Mouse (Mus musculus) natural killer cell, adult 2 months (primary cell): ENCODE results near the gene Klf4.

Experiments used
- DNase-seq, 2 experiments: peaks; one replicate each; pipeline ENCODE4 v3.0.0; 2022; ENCODE audit warnings: low spot score in 2 of 2

The Klf4 gene

GRCm38 (mm10) chr4:55526247-55527115 lies 5.8 kb downstream of the Klf4 start:
- no peak for DNase-seq

GRCm38 (mm10) chr4:55523921-55524320 lies 8.3 kb downstream of the Klf4 start:
- DNase-seq, result no peak

GRCm38 (mm10) chr4:55517438-55517837 lies 14.8 kb downstream of the Klf4 start:
- no peak for DNase-seq

- DNase-seq, result no peak
Observed at GRCm38 (mm10) chr4:55516048-55516447, 16.2 kb downstream of the Klf4 start.

GRCm38 (mm10) chr4:55514733-55515176 lies 17.5 kb downstream of the Klf4 start:
- peak; percentile 43 to 66 for DNase-seq

- no peak for DNase-seq
Observed at GRCm38 (mm10) chr4:55513615-55514279, 18.5 kb downstream of the Klf4 start.

- DNase-seq, result no peak
Observed at GRCm38 (mm10) chr4:55511389-55511788, 20.9 kb downstream of the Klf4 start.

- no peak for DNase-seq
Observed at GRCm38 (mm10) chr4:55508712-55509111, 23.6 kb downstream of the Klf4 start.

- no peak for DNase-seq
Observed at GRCm38 (mm10) chr4:55498621-55499020, 33.6 kb downstream of the Klf4 start.

GRCm38 (mm10) chr4:55496416-55496815 lies 35.9 kb downstream of the Klf4 start:
- DNase-seq, result no peak

- DNase-seq, result no peak
Observed at GRCm38 (mm10) chr4:55493261-55493660, 39.0 kb downstream of the Klf4 start.

GRCm38 (mm10) chr4:55489328-55489727 lies 42.9 kb downstream of the Klf4 start:
- peak; percentile 15 to 32 for DNase-seq

GRCm38 (mm10) chr4:55488604-55489003 lies 43.7 kb downstream of the Klf4 start:
- peak; percentile 2 to 20 for DNase-seq

GRCm38 (mm10) chr4:55480322-55480767 lies 51.9 kb downstream of the Klf4 start:
- peak; percentile 26 to 47 for DNase-seq

GRCm38 (mm10) chr4:55478333-55478732 lies 53.9 kb downstream of the Klf4 start:
- no peak for DNase-seq

- no peak for DNase-seq
Observed at GRCm38 (mm10) chr4:55477933-55478332, 54.3 kb downstream of the Klf4 start.

GRCm38 (mm10) chr4:55477210-55477759 lies 55.0 kb downstream of the Klf4 start:
- DNase-seq, result no peak
